Mouse (Mus musculus) G1E-ER4 (cell line): ENCODE results near the gene Stac2. TPM values are rescaled to one million over a fixed set of nuclear protein-coding genes. Genes with fewer than 3 reads are reported as not detected.

Experiments used
- GATA1 ChIP-seq: IDR thresholded peaks from one replicate; pipeline ENCODE4 v1.8.0; 2012; ENCODE audit warnings: low read length, inconsistent platforms
- polyA plus RNA-seq: library from polyadenylated mRNA; stranded (reverse); fragments of >175 nt; gene quantifications from 2 replicates; pipeline ENCODE4 v1.2.3, GENCODE M21; 2012

The Stac2 gene
- not detected in 2 replicates for polyA plus RNA-seq

GRCm38 (mm10) chr11:98052989-98053834 is at the start of gene Stac2:
Stac2 (minus strand) TSS chr11:98053462.
- TF ChIP-seq GATA1: no peak

GRCm38 (mm10) chr11:98101332-98101731 is 48.1 kb upstream of the Stac2 start:
- no peak for TF ChIP-seq GATA1

GRCm38 (mm10) chr11:98090583-98090982 is 37.3 kb upstream of the Stac2 start:
- no peak for TF ChIP-seq GATA1

GRCm38 (mm10) chr11:98088224-98088623 is 35.0 kb upstream of the Stac2 start:
- no peak for TF ChIP-seq GATA1

- no peak for TF ChIP-seq GATA1
These were observed 33.3 kb upstream of the Stac2 start for GRCm38 (mm10) chr11:98086574-98086973.

- no peak for TF ChIP-seq GATA1
These were observed 32.9 kb upstream of the Stac2 start for GRCm38 (mm10) chr11:98086141-98086540.

GRCm38 (mm10) chr11:98082745-98083144 is 29.5 kb upstream of the Stac2 start:
- no peak for TF ChIP-seq GATA1

- no peak for TF ChIP-seq GATA1
These were observed 27.2 kb upstream of the Stac2 start for GRCm38 (mm10) chr11:98080450-98080849.

- no peak for TF ChIP-seq GATA1
These were observed 23.8 kb upstream of the Stac2 start for GRCm38 (mm10) chr11:98077086-98077485.

- TF ChIP-seq GATA1: no peak
These were observed 22.0 kb upstream of the Stac2 start for GRCm38 (mm10) chr11:98075195-98075808.

- no peak for TF ChIP-seq GATA1
These were observed 20.2 kb upstream of the Stac2 start for GRCm38 (mm10) chr11:98073442-98073841.

GRCm38 (mm10) chr11:98067255-98067654 is 14.0 kb upstream of the Stac2 start:
- TF ChIP-seq GATA1: no peak

GRCm38 (mm10) chr11:98066201-98066600 is 12.9 kb upstream of the Stac2 start:
- TF ChIP-seq GATA1: no peak

GRCm38 (mm10) chr11:98061904-98062562 is 8.8 kb upstream of the Stac2 start:
- no peak for TF ChIP-seq GATA1

GRCm38 (mm10) chr11:98061441-98061840 is 8.2 kb upstream of the Stac2 start:
- TF ChIP-seq GATA1: no peak

GRCm38 (mm10) chr11:98060104-98060692 is 6.9 kb upstream of the Stac2 start:
- TF ChIP-seq GATA1: no peak
